Mouse (Mus musculus): ENCODE results near the gene Gm21905.
A peak's percentile ranks its signal among the peaks of the same experiment; 100 is the strongest.

Gm21905 gene

GRCm38 (mm10) chr5:67946321-67946720 lies at the start of gene Gm21905:
Gene Gm21905 (minus strand): TSS chr5:67946421.
- no peak for DNase-seq (ENCODE audit: low read depth, low spot score)

GRCm38 (mm10) chr5:67990426-67990825 lies 44.2 kb upstream of the Gm21905 start:
- DNase-seq (ENCODE audit: low read depth, low spot score) = no peak

GRCm38 (mm10) chr5:67981946-67982526 lies 35.8 kb upstream of the Gm21905 start:
- peak; percentile 56 for DNase-seq (ENCODE audit: low read depth, low spot score)

GRCm38 (mm10) chr5:67969536-67969935 lies 23.3 kb upstream of the Gm21905 start:
- no peak for DNase-seq (ENCODE audit: low read depth, low spot score)

GRCm38 (mm10) chr5:67961708-67962629 lies 15.7 kb upstream of the Gm21905 start:
- DNase-seq (ENCODE audit: low read depth, low spot score) = no peak

GRCm38 (mm10) chr5:67955486-67955885 lies 9.3 kb upstream of the Gm21905 start:
- DNase-seq (ENCODE audit: low read depth, low spot score) = no peak

GRCm38 (mm10) chr5:67954097-67954496 lies 7.9 kb upstream of the Gm21905 start:
- no peak for DNase-seq (ENCODE audit: low read depth, low spot score)

- no peak for DNase-seq (ENCODE audit: low read depth, low spot score)
Observed at GRCm38 (mm10) chr5:67948074-67948473, 1.9 kb upstream of the Gm21905 start.

- DNase-seq (ENCODE audit: low read depth, low spot score) = no peak
Observed at GRCm38 (mm10) chr5:67947006-67947405, 785 bp upstream of the Gm21905 start.

GRCm38 (mm10) chr5:67944074-67944785 lies 2.0 kb downstream of the Gm21905 start:
- no peak for DNase-seq (ENCODE audit: low read depth, low spot score)

- no peak for DNase-seq (ENCODE audit: low read depth, low spot score)
Observed at GRCm38 (mm10) chr5:67943199-67943598, 3.0 kb downstream of the Gm21905 start.

- DNase-seq (ENCODE audit: low read depth, low spot score) = no peak
Observed at GRCm38 (mm10) chr5:67941369-67941768, 4.9 kb downstream of the Gm21905 start, which contains the start of gene Gm5108. Gene Gm5108 (plus strand): TSS chr5:67941669.

GRCm38 (mm10) chr5:67931623-67932022 lies 14.6 kb downstream of the Gm21905 start:
- DNase-seq (ENCODE audit: low read depth, low spot score) = peak; percentile 13

GRCm38 (mm10) chr5:67930584-67930983 lies 15.6 kb downstream of the Gm21905 start:
- no peak for DNase-seq (ENCODE audit: low read depth, low spot score)

- DNase-seq (ENCODE audit: low read depth, low spot score) = no peak
Observed at GRCm38 (mm10) chr5:67904555-67904954, 41.7 kb downstream of the Gm21905 start.

GRCm38 (mm10) chr5:67898921-67899320 lies 47.3 kb downstream of the Gm21905 start:
- no peak for DNase-seq (ENCODE audit: low read depth, low spot score)

- no peak for DNase-seq (ENCODE audit: low read depth, low spot score)
Observed at GRCm38 (mm10) chr5:67884422-67885210, 61.6 kb downstream of the Gm21905 start.

- DNase-seq (ENCODE audit: low read depth, low spot score) = no peak
Observed at GRCm38 (mm10) chr5:67883564-67884171, 62.6 kb downstream of the Gm21905 start.

Data from R1 (cell line).